Mouse (Mus musculus): ENCODE measurements around the gene Tbx20. TPM values are rescaled to one million over a fixed set of nuclear protein-coding genes. Genes with fewer than 3 reads are reported as not detected.

Tbx20 gene
- not detected in 4 replicates for total RNA-seq (2023; ENCODE audit: inconsistent age)

GRCm38 (mm10) chr9:24774160-24774969, at the start of gene Tbx20:
Gene Tbx20, minus strand, starts transcription at chr9:24774303.

GRCm38 (mm10) chr9:24695700-24696404, 78.3 kb downstream of the Tbx20 start, which contains the start of gene Dpy19l2:
Gene Dpy19l2, minus strand, starts transcription at chr9:24696293.

Other genes starting within 250 kb of the Tbx20 start
- not detected in 4 replicates for gene Cypt4, start 149.1 kb downstream of the Tbx20 start, total RNA-seq (2023; ENCODE audit: inconsistent age)
- gene Dpy19l2, start 78.0 kb downstream of the Tbx20 start, total RNA-seq (2023; ENCODE audit: inconsistent age): not detected in 4 replicates

Measured in B cell, adult (primary cell).